Mouse (Mus musculus) splenic B cell, adult 2 months (primary cell): ENCODE results near the gene Cyp4a12b.
A peak's percentile ranks its signal among the peaks of the same experiment; 100 is the strongest.
"Not testable (repeated sequence)": the region's sequence is repeated elsewhere in the genome, so short reads cannot be mapped to it uniquely, and the experiment has no call there.

Source experiments
- DNase-seq: peaks from one replicate; pipeline ENCODE4 v3.0.0-alpha.2; 2011; ENCODE audit warnings: low read depth, low spot score
- H3K27me3 ChIP-seq: 2 replicates; pipeline ENCODE4 v1.6.1; 2012; ENCODE audit warnings: mild to moderate bottlenecking, low read length, moderate library complexity, mixed read lengths; ENCODE audit not compliant: control insufficient read depth, poor library complexity, insufficient read depth, severe bottlenecking
- H3K36me3 ChIP-seq: 2 replicates; pipeline ENCODE4 v1.6.1; 2012; ENCODE audit warnings: mild to moderate bottlenecking, low read length, moderate library complexity, mixed read lengths; ENCODE audit not compliant: control insufficient read depth, poor library complexity, insufficient read depth, severe bottlenecking

The Cyp4a12b gene

DNA sequence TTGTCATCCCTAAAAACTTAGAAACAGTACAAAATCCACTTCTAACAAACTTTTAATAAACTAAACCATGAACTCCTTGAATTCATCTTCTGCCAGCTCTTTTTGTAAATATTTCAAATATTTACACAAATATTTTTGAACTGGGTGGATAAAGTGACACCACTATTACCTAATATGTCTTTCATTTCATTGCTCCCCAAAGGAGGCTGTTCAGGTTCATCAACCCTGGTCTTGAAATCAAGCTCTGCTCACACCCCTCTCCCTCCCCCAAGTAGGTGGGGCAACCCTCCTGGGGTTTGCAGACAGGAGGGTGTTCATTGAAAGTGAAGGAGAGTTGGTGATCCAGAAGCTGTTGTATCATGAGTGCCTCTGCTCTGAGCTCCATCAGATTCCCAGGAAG is at the start of gene Cyp4a12b:
Cyp4a12b (plus strand) TSS at position 301 of the 400 bp plus-strand sequence.
- H3K27me3 ChIP-seq, DNase-seq, H3K36me3 ChIP-seq: not testable (repeated sequence)

DNA sequence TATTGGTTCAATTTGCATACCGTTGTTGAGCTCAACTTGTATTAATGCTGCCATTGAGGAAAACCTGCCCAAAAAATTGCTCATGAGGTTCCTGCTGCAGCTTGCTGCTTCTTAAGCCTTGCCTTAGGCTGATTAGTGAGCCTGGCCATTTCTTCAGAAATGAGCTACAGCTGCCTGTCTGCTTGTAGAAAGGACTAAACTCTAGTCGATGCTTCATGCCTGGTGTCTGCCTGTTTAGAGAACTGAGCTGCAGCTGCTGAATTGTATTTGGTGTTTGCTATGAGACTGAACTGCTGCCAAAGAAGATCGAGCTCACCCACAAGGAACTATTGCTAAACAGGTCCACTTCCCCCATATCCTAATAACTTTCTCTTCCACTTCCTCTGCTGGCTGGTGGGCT is 45.8 kb upstream of the Cyp4a12b start:
- not testable (repeated sequence) for H3K27me3 ChIP-seq, H3K36me3 ChIP-seq, DNase-seq

DNA sequence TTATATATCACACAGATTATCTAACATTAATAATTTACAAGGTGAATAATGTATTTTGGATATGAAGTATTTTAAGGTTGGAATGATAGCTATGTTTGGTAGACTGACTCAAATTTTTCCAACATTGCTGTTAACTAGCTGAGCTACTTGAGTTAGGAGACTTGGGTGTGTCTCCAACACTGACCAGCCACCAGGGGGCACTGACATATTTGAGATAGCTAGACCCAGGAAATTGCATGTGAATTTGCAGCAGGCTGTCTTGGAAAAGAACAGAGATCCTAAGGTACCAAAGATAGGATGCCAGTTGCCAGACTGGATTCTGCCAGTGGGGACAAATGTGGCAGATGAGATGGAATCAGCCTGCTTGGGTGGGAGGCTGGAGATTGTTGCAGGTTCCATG is 43.4 kb upstream of the Cyp4a12b start:
- not testable (repeated sequence) for H3K36me3 ChIP-seq, DNase-seq, H3K27me3 ChIP-seq

DNA sequence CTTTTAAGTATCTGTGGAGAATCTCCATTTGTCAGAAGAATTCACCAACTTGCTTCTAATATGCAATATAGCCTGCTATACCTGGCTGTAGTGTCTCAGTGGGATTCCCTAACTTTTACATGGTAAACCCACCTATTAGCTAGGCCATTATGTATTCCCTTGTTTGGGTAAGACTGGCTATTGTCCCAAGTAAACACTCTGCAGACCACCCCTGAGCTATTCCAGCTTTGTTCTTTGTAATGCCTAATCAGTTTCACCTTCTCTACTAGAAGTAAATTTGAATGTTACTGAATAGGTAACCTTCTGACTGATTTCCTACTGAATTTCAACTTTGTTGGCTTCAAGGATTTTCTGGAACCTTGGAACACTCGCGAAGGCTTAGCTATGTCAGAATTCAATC is 15.2 kb upstream of the Cyp4a12b start:
- H3K36me3 ChIP-seq, DNase-seq, H3K27me3 ChIP-seq: not testable (repeated sequence)

DNA sequence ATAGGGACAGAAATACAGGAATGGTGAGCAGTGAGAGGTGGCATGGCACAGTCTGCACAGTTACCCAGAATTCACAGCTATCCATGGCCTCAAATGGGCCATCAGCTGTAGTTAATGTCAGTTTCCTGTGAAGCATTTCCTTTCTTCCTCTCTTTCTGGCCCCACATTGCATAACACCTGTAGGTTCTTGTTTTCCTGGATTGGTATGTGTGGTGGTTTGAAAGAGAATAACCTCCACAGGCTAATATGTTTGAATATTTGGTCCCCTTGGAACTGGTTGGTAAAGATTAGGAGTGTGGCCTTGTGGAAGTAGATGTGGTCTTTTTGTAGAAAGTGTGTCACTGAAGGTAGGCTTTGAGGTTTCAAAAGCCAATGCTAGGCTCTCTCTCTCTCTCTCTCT is 14.5 kb upstream of the Cyp4a12b start:
- H3K27me3 ChIP-seq, H3K36me3 ChIP-seq, DNase-seq: not testable (repeated sequence)

- Histone ChIP-seq H3K36me3 (no peaks in the 10 kb centered on the region), H3K27me3 (no peaks in the 10 kb centered on the region)
- DNase-seq = no peak
Measured at GRCm38 (mm10) chr4:115450577-115451137, 39.2 kb downstream of the Cyp4a12b start.

DNA sequence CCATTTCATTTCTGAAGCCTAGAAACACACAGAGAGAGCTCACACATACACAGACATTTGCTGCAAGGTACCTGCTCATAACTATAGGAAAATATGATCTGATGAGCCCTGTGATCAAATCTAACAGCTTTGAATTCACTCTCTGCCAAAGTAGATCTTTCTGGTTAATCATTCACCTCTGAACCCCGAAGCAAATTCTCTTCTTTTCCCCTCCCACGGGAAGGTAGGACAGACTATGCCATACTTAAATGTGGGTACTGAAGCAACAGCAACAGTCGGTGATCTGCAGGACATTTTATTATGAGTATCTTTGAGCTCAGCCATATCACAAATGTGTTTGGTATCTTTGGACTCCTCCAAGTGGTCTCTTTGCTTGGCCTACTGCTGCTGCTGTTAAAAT is 40.9 kb downstream of the Cyp4a12b start, which contains the start of gene Cyp4a30b:
Cyp4a30b (plus strand) TSS at position 301 of the 400 bp plus-strand sequence.
- no peaks in the 10 kb centered on the region for H3K36me3 ChIP-seq
- no peaks in the 10 kb centered on the region for H3K27me3 ChIP-seq
- DNase-seq = no peak

DNA sequence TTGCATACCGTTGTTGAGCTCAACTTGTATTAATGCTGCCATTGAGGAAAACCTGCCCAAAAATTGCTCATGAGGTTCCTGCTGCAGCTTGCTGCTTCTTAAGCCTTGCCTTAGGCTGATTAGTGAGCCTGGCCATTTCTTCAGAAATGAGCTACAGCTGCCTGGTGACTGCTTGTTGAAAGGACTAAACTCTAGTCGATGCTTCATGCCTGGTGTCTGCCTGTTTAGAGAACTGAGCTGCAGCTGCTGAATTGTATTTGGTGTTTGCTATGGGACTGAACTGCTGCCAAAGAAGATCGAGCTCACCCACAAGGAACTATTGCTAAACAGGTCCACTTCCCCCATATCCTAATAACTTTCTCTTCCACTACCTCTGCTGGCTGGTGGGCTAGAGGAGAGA is 62.2 kb downstream of the Cyp4a12b start:
- not testable (repeated sequence) for H3K27me3 ChIP-seq, H3K36me3 ChIP-seq, DNase-seq

- H3K36me3 ChIP-seq, H3K27me3 ChIP-seq: not testable (repeated sequence)
- DNase-seq = peak; percentile 5
Measured at GRCm38 (mm10) chr4:115476051-115476450, 64.6 kb downstream of the Cyp4a12b start.

DNA sequence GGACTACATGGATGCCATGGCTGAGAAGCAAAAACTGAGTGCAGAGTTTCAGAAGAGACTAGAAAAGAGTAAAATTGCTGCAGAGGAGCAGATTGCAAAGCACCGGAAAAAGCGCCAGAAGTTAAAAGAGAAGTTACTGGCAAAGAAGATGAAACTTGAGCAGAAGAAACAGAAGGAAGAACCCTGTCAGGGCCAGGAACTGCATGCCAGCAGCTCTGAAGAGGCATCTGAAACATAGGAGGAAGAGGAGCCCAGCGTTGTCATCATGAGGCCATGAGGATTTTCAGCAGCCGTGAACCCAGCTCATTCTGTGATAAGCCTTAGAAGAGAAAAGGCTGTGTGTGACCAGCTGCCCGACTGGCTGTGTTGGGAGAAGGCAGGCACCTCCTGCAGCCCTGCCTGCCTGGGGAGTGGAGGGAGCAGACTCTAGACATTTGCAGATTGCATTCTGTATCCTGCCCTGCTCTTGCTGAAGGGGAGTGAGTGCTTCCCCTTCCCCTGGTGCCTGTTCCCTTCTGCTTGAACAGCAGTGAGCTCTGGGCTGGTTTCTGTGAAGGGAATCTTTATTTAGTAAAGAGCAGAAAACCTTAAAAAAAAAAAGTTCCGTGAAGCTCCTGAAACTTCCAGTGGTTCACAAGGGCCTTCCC is 69.7 kb downstream of the Cyp4a12b start:
- no peaks in the 10 kb centered on the region for H3K36me3 ChIP-seq
- no peak for DNase-seq
- H3K27me3 ChIP-seq = no peaks in the 10 kb centered on the region
